Mouse (Mus musculus): Measurements from ENCODE around the gene Klhl28. TPM values are rescaled to one million over a fixed set of nuclear protein-coding genes. Genes with fewer than 3 reads are reported as not detected.

Klhl28 gene
- 10.3 and 11.5 TPM in 2 replicates for polyA plus RNA-seq (2015; fragmentation: Nextera tagmentation; extraction: Ambion mirVana)

DNA sequence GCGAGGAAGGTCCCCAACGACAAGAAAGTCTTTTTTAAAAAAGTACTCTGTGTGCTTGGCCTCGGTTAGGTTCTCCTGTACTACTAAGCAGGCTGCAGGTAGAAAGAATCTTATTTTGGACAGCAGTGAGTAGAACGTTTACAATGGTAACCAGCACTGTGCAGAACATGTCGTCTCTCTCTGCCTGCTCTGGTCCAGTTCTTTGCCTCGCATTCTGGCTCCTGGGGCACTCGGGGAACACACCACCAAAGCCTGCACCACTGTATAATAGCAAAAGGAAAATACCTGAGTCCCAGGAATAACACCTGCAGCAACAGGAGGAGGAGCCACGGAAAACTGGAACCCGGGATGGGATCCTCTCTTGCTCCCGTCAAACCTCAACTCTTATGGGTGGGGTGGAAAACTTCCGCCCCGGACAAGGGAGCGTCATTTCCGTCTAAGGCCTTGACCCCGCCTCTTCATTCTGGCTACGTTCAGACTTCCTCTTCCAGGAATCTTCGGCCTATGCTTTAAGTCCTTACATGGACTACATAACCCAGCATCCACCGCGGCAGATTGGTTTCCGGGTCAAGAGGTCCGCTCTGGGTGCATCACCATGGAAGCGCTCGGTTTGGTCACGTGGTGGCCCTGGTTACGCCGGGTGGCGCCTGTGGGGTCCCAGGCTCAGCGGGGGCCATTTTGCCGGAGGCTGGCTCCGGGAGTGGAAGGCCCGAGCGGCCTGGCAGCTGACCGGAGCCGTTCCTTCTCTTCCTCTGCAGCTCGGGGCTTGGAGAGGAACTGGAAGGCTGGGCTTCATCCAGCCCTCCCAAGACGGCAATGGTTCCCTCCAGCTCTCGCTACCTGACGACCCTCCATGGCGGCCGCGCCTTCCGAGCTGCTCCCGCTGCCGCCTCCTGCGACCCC is at the start of gene Klhl28, which contains the start of gene Togaram1:
Klhl28 (minus strand) TSS at position 411 of the 903 bp plus-strand sequence.
Togaram1 (plus strand) TSS at position 681 of the 903 bp plus-strand sequence.
- Histone ChIP-seq H3K36me3 (ENCODE audit: control insufficient read depth, insufficient read depth, low read length) (no peaks in the 10 kb centered on the region), H3K9ac (ENCODE audit: low read length) (peak within 1 kb of the TSS; percentile 94), H3K27ac (ENCODE audit: low read length) (peak within 1 kb of the TSS; percentile 93), H3K4me1 (ENCODE audit: control insufficient read depth, insufficient read depth, low read length) (peaks cover 17% of the 10 kb centered on the region), H3K4me2 (ENCODE audit: low read depth, low read length) (peak within 1 kb of the TSS; percentile 99), H3K4me3 (replicated peaks; ENCODE audit: low read length) (peak within 1 kb of the TSS; percentile 98), H3K27me3 (ENCODE audit: control insufficient read depth, insufficient read depth, low read length) (no peaks in the 10 kb centered on the region), H3K9me3 (replicated peaks; ENCODE audit: control insufficient read depth, low read length) (no peaks in the 10 kb centered on the region)
- ATAC-seq (ENCODE audit: insufficient read depth, low FRiP score): peak; percentile 99
- under 1% methylated on average over 45 of the region's 45 CpGs for WGBS

DNA sequence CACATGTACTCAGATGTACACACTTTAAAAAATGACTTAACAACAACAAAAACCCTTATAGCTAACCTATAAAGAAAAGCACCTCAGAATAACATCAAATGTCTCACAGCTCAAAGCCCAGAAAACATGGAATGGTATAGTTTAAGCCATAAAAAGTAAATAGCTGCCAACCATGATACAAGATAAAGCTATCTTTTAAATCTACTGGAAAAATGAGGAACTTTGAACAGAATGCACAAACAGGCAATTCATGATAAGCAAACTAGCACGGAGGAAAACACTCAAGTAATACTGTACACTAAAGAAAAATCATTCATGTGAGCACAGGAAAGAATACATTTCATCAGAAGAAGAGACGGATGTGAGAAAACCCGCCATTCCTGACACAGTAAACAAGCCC is 42.4 kb upstream of the Klhl28 start:
- peaks cover 20% of the 10 kb centered on the region for H3K36me3 ChIP-seq (ENCODE audit: control insufficient read depth, insufficient read depth, low read length)
- H3K27ac ChIP-seq (ENCODE audit: low read length): no peak overlapping the region
- no peak overlapping the region for H3K9ac ChIP-seq (ENCODE audit: low read length)
- H3K4me3 ChIP-seq (replicated peaks; ENCODE audit: low read length): no peak overlapping the region
- H3K4me2 ChIP-seq (ENCODE audit: low read depth, low read length): no peak overlapping the region
- WGBS: 89% methylated on average over 3 of the region's 3 CpGs
- H3K9me3 ChIP-seq (replicated peaks; ENCODE audit: control insufficient read depth, low read length): no peaks in the 10 kb centered on the region
- H3K4me1 ChIP-seq (ENCODE audit: control insufficient read depth, insufficient read depth, low read length): no peaks in the 10 kb centered on the region
- H3K27me3 ChIP-seq (ENCODE audit: control insufficient read depth, insufficient read depth, low read length): no peaks in the 10 kb centered on the region
- ATAC-seq (ENCODE audit: insufficient read depth, low FRiP score): no peak

DNA sequence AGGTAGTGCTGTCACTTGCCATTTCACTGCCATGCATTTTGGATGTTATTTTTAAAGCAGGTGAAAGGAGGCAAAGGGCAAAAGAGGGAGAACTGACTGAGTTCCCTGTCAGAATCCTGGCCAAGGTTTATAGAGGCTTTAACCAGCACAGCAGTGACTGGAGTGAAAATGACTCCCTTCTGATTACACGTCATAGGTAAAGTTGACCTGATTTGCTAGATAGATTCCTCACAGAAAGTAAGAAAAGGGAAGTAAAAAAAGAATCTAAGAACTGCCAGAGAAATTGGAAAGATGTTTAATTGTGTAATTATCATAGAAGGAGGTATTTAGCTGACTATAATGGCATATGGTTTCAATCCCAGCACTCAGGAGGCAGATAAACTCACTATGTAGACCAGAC is 12.2 kb upstream of the Klhl28 start:
- H3K27me3 ChIP-seq (ENCODE audit: control insufficient read depth, insufficient read depth, low read length): no peaks in the 10 kb centered on the region
- H3K4me3 ChIP-seq (replicated peaks; ENCODE audit: low read length): no peak overlapping the region
- H3K36me3 ChIP-seq (ENCODE audit: control insufficient read depth, insufficient read depth, low read length): peaks cover 11% of the 10 kb centered on the region; the same call in 1 of the 2 replicates
- H3K4me2 ChIP-seq (ENCODE audit: low read depth, low read length): no peak overlapping the region
- no peaks in the 10 kb centered on the region; the same call in 1 of the 2 replicates for H3K4me1 ChIP-seq (ENCODE audit: control insufficient read depth, insufficient read depth, low read length)
- H3K9ac ChIP-seq (ENCODE audit: low read length): no peak overlapping the region
- no peak for ATAC-seq (ENCODE audit: insufficient read depth, low FRiP score)
- H3K27ac ChIP-seq (ENCODE audit: low read length): no peak overlapping the region
- WGBS: 79% methylated on average over 1 of the region's 1 CpGs
- H3K9me3 ChIP-seq (replicated peaks; ENCODE audit: control insufficient read depth, low read length): no peaks in the 10 kb centered on the region

DNA sequence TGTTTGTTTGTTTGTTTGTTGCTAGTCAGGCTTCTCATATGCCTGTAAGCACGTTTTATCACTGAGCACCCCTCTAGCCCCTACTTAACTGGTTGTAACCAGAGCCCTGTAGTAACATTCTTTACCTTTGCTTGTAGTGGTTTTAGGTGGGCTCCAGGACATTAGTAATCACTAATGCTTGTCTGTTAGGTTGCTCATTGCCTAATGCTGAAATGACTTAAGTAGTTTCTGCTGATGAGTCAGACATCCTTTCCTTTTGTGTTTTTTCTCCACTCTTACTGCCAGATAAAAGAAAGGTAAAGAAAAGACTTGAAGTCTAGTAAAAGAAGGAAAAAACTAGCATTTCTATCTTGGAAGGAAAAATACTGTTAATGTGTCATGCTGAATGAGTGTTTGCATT is 10.9 kb upstream of the Klhl28 start:
- Histone ChIP-seq H3K36me3 (ENCODE audit: control insufficient read depth, insufficient read depth, low read length) (peaks cover 11% of the 10 kb centered on the region; the same call in 1 of the 2 replicates), H3K4me1 (ENCODE audit: control insufficient read depth, insufficient read depth, low read length) (peaks cover 3% of the 10 kb centered on the region)
- WGBS: 32% methylated on average over 1 of the region's 1 CpGs

DNA sequence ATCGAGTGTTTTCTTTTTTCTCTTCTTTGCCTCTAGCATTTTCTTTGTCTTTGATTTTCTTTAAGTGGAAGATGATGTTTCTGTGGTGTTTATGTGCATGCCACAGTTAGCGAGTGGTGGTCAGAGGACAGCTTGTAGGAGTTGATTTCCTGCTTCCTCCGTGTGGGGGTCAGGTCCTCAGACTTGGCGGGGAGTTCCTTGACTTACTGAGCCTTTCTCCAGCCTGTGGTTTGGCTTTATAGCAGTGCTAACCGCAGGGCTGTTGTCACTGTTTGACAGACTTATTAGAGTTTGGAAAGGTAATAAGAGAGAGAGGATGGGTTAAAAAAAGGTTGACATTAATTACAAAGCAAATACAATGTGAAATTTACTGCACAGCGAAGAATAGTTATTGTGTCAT is 10.2 kb upstream of the Klhl28 start:
- peaks cover 9% of the 10 kb centered on the region; the same call in 1 of the 2 replicates for H3K36me3 ChIP-seq (ENCODE audit: control insufficient read depth, insufficient read depth, low read length)
- H3K27ac ChIP-seq (ENCODE audit: low read length): no peak overlapping the region
- WGBS: 61% methylated on average over 6 of the region's 6 CpGs

More for the DNA sequence above, 10.9 kb upstream of the Klhl28 start:
- Histone ChIP-seq H3K4me2 (ENCODE audit: low read depth, low read length) (no peak overlapping the region), H3K27ac (ENCODE audit: low read length) (no peak overlapping the region), H3K27me3 (ENCODE audit: control insufficient read depth, insufficient read depth, low read length) (no peaks in the 10 kb centered on the region), H3K4me3 (replicated peaks; ENCODE audit: low read length) (no peak overlapping the region), H3K9ac (ENCODE audit: low read length) (no peak overlapping the region), H3K9me3 (replicated peaks; ENCODE audit: control insufficient read depth, low read length) (no peaks in the 10 kb centered on the region)
- ATAC-seq (ENCODE audit: insufficient read depth, low FRiP score): no peak

DNA sequence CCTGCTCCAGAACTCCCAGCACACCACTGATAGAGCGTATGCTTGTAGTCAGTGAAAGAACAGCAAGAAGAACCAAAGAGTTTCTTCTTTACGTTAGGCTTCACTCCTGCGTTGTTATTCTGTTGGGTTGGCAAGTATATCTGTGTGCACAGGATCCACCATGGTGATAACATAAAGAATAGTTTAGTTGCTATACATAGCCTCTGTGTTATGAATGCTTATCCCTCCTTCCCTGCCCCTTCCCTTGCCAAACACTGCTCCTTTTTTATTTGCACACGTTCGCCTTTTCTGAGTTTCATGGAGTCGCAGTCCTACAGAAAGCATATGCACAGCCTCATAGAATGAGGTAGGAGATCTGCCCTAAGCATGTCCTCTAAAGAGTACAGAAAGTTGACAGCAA is 6.7 kb upstream of the Klhl28 start:
- H3K9me3 ChIP-seq (replicated peaks; ENCODE audit: control insufficient read depth, low read length): no peaks in the 10 kb centered on the region
- WGBS: 55% methylated on average over 6 of the region's 6 CpGs
- H3K36me3 ChIP-seq (ENCODE audit: control insufficient read depth, insufficient read depth, low read length): no peaks in the 10 kb centered on the region
- no peak overlapping the region for H3K27ac ChIP-seq (ENCODE audit: low read length)
- H3K4me3 ChIP-seq (replicated peaks; ENCODE audit: low read length): no peak overlapping the region
- no peak for ATAC-seq (ENCODE audit: insufficient read depth, low FRiP score)
- H3K9ac ChIP-seq (ENCODE audit: low read length): no peak overlapping the region
- peaks cover 20% of the 10 kb centered on the region for H3K4me1 ChIP-seq (ENCODE audit: control insufficient read depth, insufficient read depth, low read length)
- no peaks in the 10 kb centered on the region for H3K27me3 ChIP-seq (ENCODE audit: control insufficient read depth, insufficient read depth, low read length)
- H3K4me2 ChIP-seq (ENCODE audit: low read depth, low read length): no peak overlapping the region

More for the DNA sequence above, 10.2 kb upstream of the Klhl28 start:
- Histone ChIP-seq H3K27me3 (ENCODE audit: control insufficient read depth, insufficient read depth, low read length) (no peaks in the 10 kb centered on the region), H3K9me3 (replicated peaks; ENCODE audit: control insufficient read depth, low read length) (no peaks in the 10 kb centered on the region), H3K4me1 (ENCODE audit: control insufficient read depth, insufficient read depth, low read length) (peaks cover 9% of the 10 kb centered on the region), H3K4me2 (ENCODE audit: low read depth, low read length) (no peak overlapping the region), H3K4me3 (replicated peaks; ENCODE audit: low read length) (no peak overlapping the region), H3K9ac (ENCODE audit: low read length) (no peak overlapping the region)
- ATAC-seq (ENCODE audit: insufficient read depth, low FRiP score): no peak

DNA sequence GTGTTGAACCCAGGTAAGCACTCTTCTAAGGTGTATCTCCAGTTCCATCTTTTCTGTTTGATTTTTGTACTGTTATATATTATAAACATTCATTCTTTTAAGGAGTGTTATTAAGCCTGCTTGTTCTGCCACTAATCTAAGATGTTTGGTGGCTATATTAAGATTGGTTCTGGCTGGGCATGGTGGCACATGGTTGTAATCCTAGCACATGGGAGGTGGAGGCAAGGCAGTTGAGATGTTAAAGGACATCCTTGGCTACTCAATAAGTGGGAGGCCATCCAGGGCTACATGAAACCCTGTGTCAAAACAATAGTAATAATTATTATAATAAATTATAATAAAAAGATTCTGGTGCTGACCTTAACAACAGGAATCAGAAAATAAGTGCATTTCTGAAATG is 6.1 kb upstream of the Klhl28 start:
- H3K9ac ChIP-seq (ENCODE audit: low read length): no peak overlapping the region
- no peaks in the 10 kb centered on the region for H3K9me3 ChIP-seq (replicated peaks; ENCODE audit: control insufficient read depth, low read length)
- no peak overlapping the region for H3K27ac ChIP-seq (ENCODE audit: low read length)
- H3K27me3 ChIP-seq (ENCODE audit: control insufficient read depth, insufficient read depth, low read length): no peaks in the 10 kb centered on the region
- H3K36me3 ChIP-seq (ENCODE audit: control insufficient read depth, insufficient read depth, low read length): no peaks in the 10 kb centered on the region
- 0 out of 2 replicates have a peak overlapping the region, but pooled peaks have one; percentile 5 for H3K4me2 ChIP-seq (ENCODE audit: low read depth, low read length)
- no peak for ATAC-seq (ENCODE audit: insufficient read depth, low FRiP score)
- H3K4me1 ChIP-seq (ENCODE audit: control insufficient read depth, insufficient read depth, low read length): peaks cover 22% of the 10 kb centered on the region
- H3K4me3 ChIP-seq (replicated peaks; ENCODE audit: low read length): no peak overlapping the region

DNA sequence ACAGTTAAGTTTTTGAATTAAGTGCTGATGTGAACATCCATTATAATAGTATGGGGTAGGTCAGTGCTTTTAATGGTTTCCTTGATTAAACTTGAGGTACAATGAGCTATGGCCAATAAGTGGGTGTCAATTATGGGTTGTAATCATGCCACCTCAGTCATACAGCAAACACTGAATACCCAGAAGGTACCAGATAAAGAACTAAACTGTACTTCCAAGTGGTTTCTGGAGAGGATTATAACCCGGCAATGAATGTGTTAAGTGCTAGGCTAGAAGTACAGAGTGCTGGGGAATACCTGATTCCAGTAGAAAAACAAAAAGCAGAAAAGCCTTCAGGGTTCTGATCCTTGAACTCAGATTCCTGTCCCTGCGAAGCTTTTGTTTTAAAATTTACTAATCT is 2.7 kb upstream of the Klhl28 start:
- 0% methylated on average over 2 of the region's 2 CpGs for WGBS
- no peaks in the 10 kb centered on the region for H3K27me3 ChIP-seq (ENCODE audit: control insufficient read depth, insufficient read depth, low read length)
- peaks cover 27% of the 10 kb centered on the region for H3K4me1 ChIP-seq (ENCODE audit: control insufficient read depth, insufficient read depth, low read length)
- peak overlapping the region; percentile 99 for H3K4me2 ChIP-seq (ENCODE audit: low read depth, low read length)
- H3K9ac ChIP-seq (ENCODE audit: low read length): peak overlapping the region; percentile 65
- no peaks in the 10 kb centered on the region for H3K36me3 ChIP-seq (ENCODE audit: control insufficient read depth, insufficient read depth, low read length)
- H3K27ac ChIP-seq (ENCODE audit: low read length): no peak overlapping the region
- H3K9me3 ChIP-seq (replicated peaks; ENCODE audit: control insufficient read depth, low read length): no peaks in the 10 kb centered on the region
- H3K4me3 ChIP-seq (replicated peaks; ENCODE audit: low read length): peak overlapping the region; percentile 98
- no peak for ATAC-seq (ENCODE audit: insufficient read depth, low FRiP score)

DNA sequence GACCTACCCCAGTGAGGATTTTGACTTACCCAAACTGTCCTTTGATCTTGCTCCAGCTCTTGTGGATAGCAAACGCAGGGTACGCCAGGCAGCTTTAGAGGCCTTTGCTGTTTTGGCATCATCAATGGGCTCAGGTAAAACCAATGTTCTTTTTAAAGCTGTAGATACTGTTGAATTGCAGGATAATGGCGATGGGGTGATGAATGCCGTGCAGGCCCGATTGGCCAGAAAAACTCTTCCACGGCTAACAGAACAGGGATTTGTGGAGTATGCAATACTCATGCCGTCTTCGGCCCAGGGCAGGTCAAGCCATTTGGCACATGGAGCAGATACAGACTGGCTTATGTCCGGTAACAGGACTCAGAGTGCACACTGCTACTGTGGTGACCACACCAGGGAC is 2.1 kb upstream of the Klhl28 start:
- Histone ChIP-seq H3K9ac (ENCODE audit: low read length) (peak overlapping the region; percentile 94), H3K27me3 (ENCODE audit: control insufficient read depth, insufficient read depth, low read length) (no peaks in the 10 kb centered on the region), H3K4me2 (ENCODE audit: low read depth, low read length) (peak overlapping the region; percentile 99), H3K4me1 (ENCODE audit: control insufficient read depth, insufficient read depth, low read length) (peaks cover 27% of the 10 kb centered on the region), H3K9me3 (replicated peaks; ENCODE audit: control insufficient read depth, low read length) (no peaks in the 10 kb centered on the region), H3K4me3 (replicated peaks; ENCODE audit: low read length) (peak overlapping the region; percentile 98), H3K36me3 (ENCODE audit: control insufficient read depth, insufficient read depth, low read length) (no peaks in the 10 kb centered on the region), H3K27ac (ENCODE audit: low read length) (no peak overlapping the region)
- under 1% methylated on average over 9 of the region's 9 CpGs for WGBS
- no peak for ATAC-seq (ENCODE audit: insufficient read depth, low FRiP score)
